Mouse (Mus musculus) ES-E14 (cell line): ENCODE measurements around the gene Gm14391. TPM values are rescaled to one million over a fixed set of nuclear protein-coding genes. Genes with fewer than 3 reads are reported as not detected.
"Not testable (repeated sequence)": the region's sequence is repeated elsewhere in the genome, so short reads cannot be mapped to it uniquely, and the experiment has no call there.

Source experiments
- DNase-seq: peaks from one replicate; pipeline ENCODE4 v3.0.0-alpha.2; 2013; ENCODE audit warnings: low read depth, low spot score
- H3K27ac ChIP-seq: 2 replicates; pipeline ENCODE4 v1.5.1; 2012; ENCODE audit warnings: low read depth, mild to moderate bottlenecking, low read length, moderate library complexity, mixed read lengths; ENCODE audit not compliant: poor library complexity, insufficient read depth, severe bottlenecking
- H3K36me3 ChIP-seq: 2 replicates; pipeline ENCODE4 v1.6.1; 2012; ENCODE audit warnings: mild to moderate bottlenecking, low read length, moderate library complexity, mixed read lengths; ENCODE audit not compliant: control insufficient read depth, poor library complexity, insufficient read depth, severe bottlenecking
- H3K4me1 ChIP-seq, 2 experiments: fragments of 150-350 bp in 1 of 2; sonication (generic) in 1 of 2; 2 replicates each; pipeline ENCODE4 v1.6.1; 2012; ENCODE audit warnings: low read length in 2 of 2, mild to moderate bottlenecking in 1 of 2, mixed read lengths in 1 of 2; ENCODE audit not compliant: control insufficient read depth in 2 of 2, insufficient read depth in 2 of 2, poor library complexity in 1 of 2
- H3K4me3 ChIP-seq, 2 experiments: fragments of 150-350 bp in 1 of 2; sonication (generic) in 1 of 2; 2 replicates each; pipeline ENCODE4 v1.5.1; 2012; ENCODE audit warnings: low read length in 2 of 2, low read depth in 1 of 2, mild to moderate bottlenecking in 1 of 2, mixed read lengths in 1 of 2; ENCODE audit not compliant: insufficient read depth in 1 of 2, poor library complexity in 1 of 2, severe bottlenecking in 1 of 2
- H3K9ac ChIP-seq: 2 replicates; pipeline ENCODE4 v1.6.1; 2012; ENCODE audit warnings: low read depth, mild to moderate bottlenecking, low read length, mixed read lengths; ENCODE audit not compliant: poor library complexity, insufficient read depth, severe bottlenecking
- H3K9me3 ChIP-seq: fragments of 150-350 bp; sonication (generic); 2 replicates; pipeline ENCODE4 v1.6.1; 2012; ENCODE audit warnings: low read depth, mild to moderate bottlenecking, low read length; ENCODE audit not compliant: control insufficient read depth, insufficient read depth
- CHD2 ChIP-seq: IDR thresholded peaks from 2 replicates; pipeline ENCODE4 v1.6.1; 2014; ENCODE audit warnings: mild to moderate bottlenecking, low read depth, low read length, inconsistent platforms
- HCFC1 ChIP-seq: IDR thresholded peaks from 2 replicates; pipeline ENCODE4 v1.6.1; 2012; ENCODE audit warnings: low read length, inconsistent platforms, borderline replicate concordance; ENCODE audit not compliant: insufficient read depth
- MAFK ChIP-seq: IDR thresholded peaks from 2 replicates; pipeline ENCODE4 v1.6.1; 2014; ENCODE audit warnings: mild to moderate bottlenecking, low read depth, low read length, inconsistent platforms; ENCODE audit not compliant: insufficient read depth
- ZC3H11A ChIP-seq: IDR thresholded peaks from 2 replicates; pipeline ENCODE4 v1.6.1; 2012; ENCODE audit warnings: low read depth, mild to moderate bottlenecking, inconsistent platforms, low read length, borderline replicate concordance
- in situ Hi-C, 2 experiments: fragments of 600-800 bp; cut with MboI; formaldehyde crosslinking; loops; one replicate each; pipeline ENCODE4 v1.15.1; 2025; ENCODE audit warnings: low sequenced_read_pairs in 2 of 2, inconsistent platforms in 1 of 2; ENCODE audit not compliant: unreplicated experiment in 2 of 2
- total RNA-seq: library from RNA; depleted of rRNA; stranded (reverse); fragments of 300-350 nt; gene quantifications from 2 replicates; pipeline ENCODE4 v1.2.3, GENCODE M21; 2012; rRNA removed

Gm14391 gene
- total RNA-seq, result 27.4 and 34.1 TPM in 2 replicates

DNA sequence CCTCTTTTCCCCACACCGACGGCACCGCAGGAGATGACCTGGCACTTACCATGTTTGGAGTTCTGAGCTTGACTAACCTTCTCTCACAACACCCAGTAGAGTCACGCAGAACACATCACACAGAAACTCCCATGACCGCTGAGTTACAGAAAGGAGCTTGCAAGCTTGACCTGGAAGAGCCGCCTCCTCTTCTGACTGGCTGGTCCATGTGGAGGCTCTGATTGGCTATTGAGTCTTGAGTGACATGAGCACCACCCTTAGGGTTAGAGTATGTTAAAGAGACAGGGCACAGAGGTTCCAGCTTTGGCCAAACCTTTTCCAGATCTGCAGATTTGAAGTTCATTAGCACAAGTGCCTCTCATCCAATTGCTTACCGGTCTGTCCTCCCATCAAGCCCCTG is at the start of gene Gm14391:
Gm14391 (minus strand) TSS at position 186 of the 400 bp plus-strand sequence.
- H3K9ac ChIP-seq, H3K4me3 ChIP-seq, H3K9me3 ChIP-seq, H3K4me1 ChIP-seq, in situ Hi-C loops, H3K27ac ChIP-seq, H3K36me3 ChIP-seq, DNase-seq: not testable (repeated sequence)

DNA sequence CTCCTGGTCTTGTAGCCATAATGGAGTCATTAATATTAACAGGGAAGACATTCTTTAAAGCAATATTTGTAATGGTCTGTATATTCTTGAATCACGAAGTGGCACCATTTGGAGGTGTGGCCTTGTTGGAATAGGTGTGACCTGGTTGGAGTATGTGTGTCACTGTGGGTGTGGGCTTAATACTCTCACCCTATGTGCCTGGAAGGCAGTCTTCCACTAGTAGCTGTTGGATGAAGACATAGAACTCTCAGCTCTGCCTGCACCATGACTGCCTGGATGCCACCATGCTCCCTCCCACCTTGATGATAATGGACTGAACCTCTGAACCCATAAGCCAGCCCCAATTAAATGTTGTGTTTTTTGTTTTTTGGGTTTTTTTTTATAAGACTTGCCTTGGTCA is 27.7 kb downstream of the Gm14391 start:
- H3K4me1 ChIP-seq, in situ Hi-C loops: not testable (repeated sequence)

DNA sequence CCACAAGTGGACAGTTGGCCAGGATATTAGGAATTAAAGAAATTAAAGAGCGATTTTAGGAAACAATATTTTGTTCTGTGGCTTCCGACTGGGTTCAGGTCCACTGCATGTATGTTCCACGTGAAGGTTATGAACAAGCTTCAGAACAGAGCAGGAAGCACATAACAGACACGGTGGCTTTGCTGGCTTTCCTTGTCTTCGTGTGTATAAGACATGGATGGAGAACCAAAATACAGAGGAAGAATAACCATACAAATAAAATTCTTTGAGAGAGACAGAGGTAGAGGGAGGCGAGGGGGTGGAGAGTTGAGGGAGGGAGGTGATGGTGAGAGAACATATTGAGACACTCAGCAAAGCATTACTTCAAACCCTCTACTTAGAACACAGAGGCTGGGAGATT is 30.4 kb downstream of the Gm14391 start:
- Histone ChIP-seq H3K27ac (no peak overlapping the region), H3K9ac (no peak overlapping the region), H3K4me1 (peaks cover 1 to 3% of the 10 kb centered on the region in 2 experiments; a peak in 1 of 4 replicates), H3K36me3 (no peaks in the 10 kb centered on the region; the same call in 1 of the 2 replicates), H3K4me3 (peak overlapping the region in 1 of 2 experiments; percentile 69; a peak in 3 of 4 replicates), H3K9me3 (no peaks in the 10 kb centered on the region)
- no peak for TF ChIP-seq HCFC1
- no peak for TF ChIP-seq MAFK
- no peak for TF ChIP-seq CHD2
- TF ChIP-seq ZC3H11A, result no peak
- no peak for DNase-seq
- in situ Hi-C loops, result no loop called here

More for the DNA sequence above, 27.7 kb downstream of the Gm14391 start:
- H3K9ac ChIP-seq, DNase-seq, H3K27ac ChIP-seq, H3K36me3 ChIP-seq, H3K9me3 ChIP-seq, H3K4me3 ChIP-seq: not testable (repeated sequence)

DNA sequence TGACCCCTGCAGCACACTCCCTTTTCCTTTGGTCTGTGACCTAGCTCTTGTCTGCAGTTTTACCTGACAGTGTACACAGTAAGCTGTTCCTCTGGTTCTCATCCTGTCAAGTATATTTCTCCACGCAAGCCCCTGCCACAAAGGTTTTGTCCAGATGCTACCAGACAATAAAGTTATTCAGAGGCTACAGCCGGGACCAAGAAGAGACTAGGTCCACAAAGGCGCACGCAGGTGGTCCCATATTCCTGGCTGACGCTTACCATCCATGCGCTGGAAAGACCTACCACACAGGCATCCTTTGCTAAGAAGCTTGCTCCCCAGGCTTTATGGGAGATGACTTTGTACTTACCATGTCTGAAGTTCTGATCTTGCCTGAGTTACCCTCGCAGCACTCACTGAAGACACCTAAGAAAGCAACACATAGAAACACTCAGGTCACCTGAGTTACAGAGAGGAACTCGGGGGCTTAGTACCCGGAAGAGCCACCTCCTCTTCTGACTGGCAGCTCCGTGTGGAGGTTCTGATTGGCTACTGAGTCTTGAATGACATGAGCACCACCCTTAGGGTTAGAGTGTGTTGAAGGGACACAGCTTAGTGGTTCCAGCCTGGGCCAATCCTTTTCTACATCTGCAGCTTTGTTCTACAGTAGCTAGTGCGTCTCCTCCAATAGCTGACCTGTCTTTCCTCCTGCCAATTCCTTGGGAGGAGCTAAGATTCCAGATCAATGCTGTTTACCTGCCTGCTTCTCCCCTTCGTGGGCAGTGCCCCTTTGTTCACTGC is 31.1 kb downstream of the Gm14391 start, which contains the start of gene Gm14443:
Gm14443 (minus strand) TSS at position 471 of the 780 bp plus-strand sequence.
- peak; percentile 85 for TF ChIP-seq CHD2
- in situ Hi-C loops, H3K36me3 ChIP-seq, H3K9me3 ChIP-seq, H3K27ac ChIP-seq, H3K4me1 ChIP-seq: not testable (repeated sequence)
- H3K4me3 ChIP-seq, result peak within 1 kb of the TSS; percentile 69 to 83
- H3K9ac ChIP-seq, result peak within 1 kb of the TSS; percentile 89
- DNase-seq, result peak; percentile 76

DNA sequence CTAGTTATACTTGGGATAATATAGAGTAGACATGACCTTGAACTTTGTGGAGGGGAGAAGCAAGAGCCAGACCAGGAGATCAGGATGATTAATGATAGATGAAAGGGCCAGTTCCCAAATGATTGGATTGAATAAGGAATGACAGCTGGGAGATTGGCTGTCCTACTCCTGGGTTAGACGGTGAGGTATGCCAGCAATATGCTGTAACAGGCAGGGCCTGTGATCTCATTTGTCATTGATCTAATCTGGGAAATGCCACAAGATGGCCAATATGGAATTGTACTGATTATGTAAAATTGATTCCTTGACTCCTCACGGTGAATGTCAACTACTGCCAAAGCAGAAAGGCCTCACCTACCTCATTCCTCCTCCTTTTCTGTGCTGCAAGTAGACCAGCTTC is 32.7 kb downstream of the Gm14391 start:
- H3K9ac ChIP-seq, DNase-seq, H3K27ac ChIP-seq, H3K4me1 ChIP-seq, H3K4me3 ChIP-seq, H3K9me3 ChIP-seq, in situ Hi-C loops, H3K36me3 ChIP-seq: not testable (repeated sequence)

DNA sequence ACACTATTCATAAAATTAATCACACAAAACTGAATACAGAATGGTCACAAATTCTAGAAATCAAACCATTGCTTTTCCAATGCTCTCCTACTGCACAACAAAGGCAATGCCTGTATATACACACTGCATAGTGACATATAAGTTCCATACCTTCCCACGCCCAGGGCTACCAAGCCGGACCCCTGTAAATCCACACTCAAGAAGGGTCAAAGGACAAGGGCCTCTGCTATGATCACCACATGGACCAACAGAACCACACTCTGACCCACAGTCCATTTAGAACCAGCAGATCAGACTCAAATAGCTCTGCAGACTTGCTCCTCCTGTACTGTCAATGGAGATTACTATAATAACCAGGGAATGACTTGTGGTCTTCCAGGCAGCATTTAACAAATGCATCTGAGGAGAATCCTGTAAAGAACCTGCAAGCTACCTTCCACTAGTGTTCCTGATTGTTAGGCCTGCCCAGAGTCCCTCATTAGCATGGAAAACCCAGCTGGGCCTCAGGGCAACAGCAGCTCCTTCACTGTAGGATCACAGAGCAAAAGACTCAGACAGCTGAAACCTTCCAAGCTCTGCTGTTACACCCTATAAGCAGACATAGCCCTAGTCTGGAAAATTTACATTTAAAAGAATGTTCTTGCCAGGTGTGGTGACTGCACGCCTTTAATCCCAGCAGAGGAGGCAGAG is 33.7 kb downstream of the Gm14391 start:
- H3K9ac ChIP-seq, DNase-seq, H3K9me3 ChIP-seq, H3K4me3 ChIP-seq, H3K36me3 ChIP-seq, in situ Hi-C loops, H3K4me1 ChIP-seq, H3K27ac ChIP-seq: not testable (repeated sequence)
